Mouse (Mus musculus) spleen, adult 2 months (tissue): ENCODE results near the gene Dqx1. TPM values are rescaled to one million over a fixed set of nuclear protein-coding genes. Genes with fewer than 3 reads are reported as not detected.

ENCODE experiments used
- DNase-seq, 2 experiments: peaks; one replicate each; pipeline versions ENCODE4 v3.0.0 to v3.0.0-alpha.2; 2012 to 2021; ENCODE audit warnings: low spot score in 2 of 2, low read depth in 1 of 2
- H3K27ac ChIP-seq: fragments of 200-500 bp; 2 replicates; pipeline ENCODE4 v1.5.1; 2012; ENCODE audit warnings: low read length, inconsistent platforms; ENCODE audit not compliant: insufficient read depth
- H3K27me3 ChIP-seq: fragments of 200-500 bp; 2 replicates; pipeline ENCODE4 v1.6.1; 2012; ENCODE audit warnings: mild to moderate bottlenecking, moderate library complexity, low read length, inconsistent platforms; ENCODE audit not compliant: control insufficient read depth, insufficient read depth
- H3K36me3 ChIP-seq: fragments of 200-500 bp; 2 replicates; pipeline ENCODE4 v1.6.1; 2012; ENCODE audit warnings: mild to moderate bottlenecking, low read length, inconsistent platforms; ENCODE audit not compliant: control insufficient read depth, insufficient read depth
- H3K4me1 ChIP-seq: fragments of 200-500 bp; 2 replicates; pipeline ENCODE4 v1.6.1; 2011; ENCODE audit warnings: inconsistent platforms; ENCODE audit not compliant: control insufficient read depth, insufficient read depth, insufficient read length
- H3K4me3 ChIP-seq: fragments of 200-500 bp; 2 replicates; pipeline ENCODE4 v1.5.1; 2011; ENCODE audit warnings: mild to moderate bottlenecking, inconsistent platforms; ENCODE audit not compliant: insufficient read depth, insufficient read length; ENCODE audit errors: extremely low read depth
- CTCF ChIP-seq: fragments of 200-500 bp; IDR thresholded peaks from 2 replicates; pipeline ENCODE4 v1.5.1; 2011; ENCODE audit warnings: mild to moderate bottlenecking, inconsistent platforms; ENCODE audit not compliant: insufficient read depth, insufficient read length, insufficient replicate concordance; ENCODE audit errors: extremely low read depth
- POLR2A ChIP-seq: fragments of 200-500 bp; IDR thresholded peaks from 2 replicates; pipeline ENCODE4 v1.6.1; 2011; ENCODE audit warnings: low read depth, low read length, inconsistent platforms
- WGBS: fragments of 180-500 bp; shearing (Covaris S2); methylation state at CpG from one replicate; pipeline ENCODE4 v1.1.7; 2018; 5-methylcytosine and 5-hydroxymethylcytosine counted together
- polyA plus RNA-seq: library from polyadenylated mRNA; depleted of rRNA; stranded (reverse); fragments of >200 nt; gene quantifications from 2 replicates; pipeline ENCODE4 v1.2.3, GENCODE M21; 2012

Gene Dqx1
- polyA plus RNA-seq, 1 experiment, result 2.7 TPM

GRCm38 (mm10) chr6:83101688-83102556, 44.3 kb downstream of the Dqx1 start:
- no peak for TF ChIP-seq POLR2A
- TF ChIP-seq CTCF, result peak; percentile 60
- DNase-seq, result peak in 1 of 2 experiments; percentile 63

GRCm38 (mm10) chr6:83103130-83103650, 45.5 kb downstream of the Dqx1 start:
- Histone ChIP-seq H3K36me3 (no peaks in the 10 kb centered on the region; the same call in 1 of the 2 replicates), H3K4me3 (no peak overlapping the region), H3K27me3 (no peaks in the 10 kb centered on the region), H3K4me1 (peaks cover 13% of the 10 kb centered on the region), H3K27ac (no peak overlapping the region)
- 93% methylated on average over 11 of the region's 11 CpGs for WGBS
- no peak for TF ChIP-seq CTCF
- no peak for DNase-seq

More at GRCm38 (mm10) chr6:83101688-83102556, 44.3 kb downstream of the Dqx1 start:
- Histone ChIP-seq H3K4me3 (peak overlapping the region; percentile 68), H3K4me1 (peaks cover 13% of the 10 kb centered on the region), H3K27me3 (no peaks in the 10 kb centered on the region), H3K27ac (peak overlapping the region; percentile 70), H3K36me3 (no peaks in the 10 kb centered on the region; the same call in 1 of the 2 replicates)
- WGBS, result under 1% methylated on average over 74 of the region's 74 CpGs

GRCm38 (mm10) chr6:83104158-83104557, 46.5 kb downstream of the Dqx1 start:
- peaks cover 13% of the 10 kb centered on the region for H3K4me1 ChIP-seq
- H3K27me3 ChIP-seq, result no peaks in the 10 kb centered on the region
- 89% methylated on average over 4 of the region's 4 CpGs for WGBS
- H3K27ac ChIP-seq, result no peak overlapping the region
- H3K36me3 ChIP-seq, result no peaks in the 10 kb centered on the region; the same call in 1 of the 2 replicates
- no peak for TF ChIP-seq CTCF
- H3K4me3 ChIP-seq, result no peak overlapping the region
- DNase-seq, result no peak

GRCm38 (mm10) chr6:83107566-83108400, 50.1 kb downstream of the Dqx1 start:
- H3K27ac ChIP-seq, result no peak overlapping the region
- H3K27me3 ChIP-seq, result no peaks in the 10 kb centered on the region
- DNase-seq, result peak in 1 of 2 experiments; percentile 74
- TF ChIP-seq POLR2A (no peak), CTCF (peak; percentile 76; the same call in 1 of the 2 replicates)
- 50% methylated on average over 13 of the region's 13 CpGs for WGBS
- H3K36me3 ChIP-seq, result no peaks in the 10 kb centered on the region; the same call in 1 of the 2 replicates
- peaks cover 7% of the 10 kb centered on the region; the same call in 1 of the 2 replicates for H3K4me1 ChIP-seq
- no peak overlapping the region for H3K4me3 ChIP-seq

- WGBS, result under 1% methylated on average over 76 of the region's 76 CpGs
- Histone ChIP-seq H3K4me3 (peak within 1 kb of the TSS; percentile 93), H3K27ac (peak within 1 kb of the TSS; percentile 88), H3K4me1 (peaks cover 2% of the 10 kb centered on the region; the same call in 1 of the 2 replicates), H3K27me3 (no peaks in the 10 kb centered on the region), H3K36me3 (no peaks in the 10 kb centered on the region)
- peak in 1 of 2 experiments; percentile 75 for DNase-seq
- TF ChIP-seq POLR2A (peak; percentile 61), CTCF (no peak; the same call in 1 of the 2 replicates)
Measured at GRCm38 (mm10) chr6:83108762-83109668, 51.4 kb downstream of the Dqx1 start, which contains the start of gene Mrpl53. Gene Mrpl53 (plus strand): TSS chr6:83109040.
